In the genomic region with DNA sequence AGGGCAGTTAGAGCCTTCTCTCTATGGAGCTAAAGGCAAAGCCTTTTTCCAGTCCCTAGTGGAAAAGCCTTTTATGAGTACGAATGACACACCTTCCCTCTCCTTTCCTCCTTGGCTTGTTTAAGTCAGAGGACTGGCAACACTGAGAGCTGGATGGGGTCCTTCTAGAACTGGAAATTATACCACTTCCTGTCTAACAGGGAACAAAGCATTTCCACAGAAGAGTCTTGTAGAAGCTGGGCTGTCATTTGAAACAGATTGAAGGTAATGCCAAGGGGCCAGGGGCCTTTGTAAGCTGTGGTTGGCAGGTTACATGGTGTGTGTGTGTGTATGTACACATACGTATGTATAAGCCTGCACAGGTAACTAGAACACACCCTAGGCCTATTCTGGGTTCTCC, we compare ENCODE assay signal across 22 mouse cellular contexts. TPM values are rescaled to one million over a fixed set of nuclear protein-coding genes. Genes with fewer than 3 reads are reported as not detected.
A peak's percentile ranks its signal among the peaks of the same experiment; 100 is the strongest.
DNase-seq lines count a peak whose midpoint lies in the region; ATAC-seq lines count a peak whose summit lies in the region.
"Had no signal": no experiment of that assay in that cellular context is flagged by ENCODE, and none has a peak within 500 bp of the region (broad histone marks: within the 10 kb centered on the region; RNA-seq: fewer than 3 reads in every experiment).

No protein-coding gene starts in this region.

- peak; percentile 9 for DNase-seq in forebrain, embryonic 10.5 days (ENCODE audit: extremely low spot score, low spot score)
- DNase-seq in lung, postnatal 25 days (ENCODE audit: low spot score) = peak; percentile 11
- no peak for DNase-seq in lung, adult 18-20 months
- no peak for DNase-seq in cerebellum, postnatal 36 days
- DNase-seq: adrenal gland, postnatal 10 days; adrenal gland, postnatal 36 days; cerebellum, adult 18-20 months; cerebellum, adult 9-10 months; cerebellum, postnatal 14 days; gastrocnemius, postnatal 14 days had no signal

- no peaks in the 10 kb centered on the region for H3K27me3 ChIP-seq in forebrain, embryonic 10.5 days (ENCODE audit: poor library complexity, severe bottlenecking)
- no peaks in the 10 kb centered on the region for H3K27me3 ChIP-seq in forebrain, embryonic 13.5 days
- H3K27me3 ChIP-seq in hindbrain, embryonic 13.5 days = no peaks in the 10 kb centered on the region
- H3K27me3 ChIP-seq: embryonic facial prominence, embryonic 12.5 days; embryonic facial prominence, embryonic 15.5 days; forebrain, embryonic 12.5 days had no signal

- no peaks in the 10 kb centered on the region for H3K9me3 ChIP-seq in forebrain, embryonic 10.5 days
- H3K9me3 ChIP-seq in forebrain, embryonic 13.5 days (replicated peaks) = no peaks in the 10 kb centered on the region
- no peaks in the 10 kb centered on the region for H3K9me3 ChIP-seq in hindbrain, embryonic 13.5 days
- H3K9me3 ChIP-seq: embryonic facial prominence, embryonic 12.5 days; embryonic facial prominence, embryonic 15.5 days; forebrain, embryonic 12.5 days; hindbrain, embryonic 10.5 days had no signal

- H3K27ac ChIP-seq in forebrain, embryonic 10.5 days = no peak overlapping the region
- no peak overlapping the region for H3K27ac ChIP-seq in forebrain, embryonic 13.5 days
- no peak overlapping the region for H3K27ac ChIP-seq in hindbrain, embryonic 13.5 days
- H3K27ac ChIP-seq: embryonic facial prominence, embryonic 12.5 days; embryonic facial prominence, embryonic 15.5 days; forebrain, embryonic 12.5 days; hindbrain, embryonic 10.5 days; hindbrain, embryonic 14.5 days; hindbrain, postnatal 0 days had no signal

- 90% methylated on average over 2 of the region's 2 CpGs for WGBS in forebrain, embryonic 10.5 days
- 87% methylated on average over 2 of the region's 2 CpGs for WGBS in forebrain, embryonic 13.5 days
- WGBS in hindbrain, embryonic 13.5 days = 87% methylated on average over 2 of the region's 2 CpGs

- no peaks in the 10 kb centered on the region for H3K36me3 ChIP-seq in forebrain, embryonic 10.5 days (replicated peaks)
- no peaks in the 10 kb centered on the region for H3K36me3 ChIP-seq in forebrain, embryonic 13.5 days (ENCODE audit: poor library complexity, severe bottlenecking)
- no peaks in the 10 kb centered on the region for H3K36me3 ChIP-seq in hindbrain, embryonic 13.5 days
- H3K36me3 ChIP-seq: embryonic facial prominence, embryonic 12.5 days; embryonic facial prominence, embryonic 15.5 days; forebrain, embryonic 12.5 days; hindbrain, embryonic 10.5 days had no signal

- H3K4me1 ChIP-seq in forebrain, embryonic 10.5 days = no peaks in the 10 kb centered on the region
- H3K4me1 ChIP-seq in forebrain, embryonic 13.5 days = no peaks in the 10 kb centered on the region
- no peaks in the 10 kb centered on the region for H3K4me1 ChIP-seq in hindbrain, embryonic 13.5 days (replicated peaks)
- H3K4me1 ChIP-seq: embryonic facial prominence, embryonic 12.5 days; embryonic facial prominence, embryonic 15.5 days; forebrain, embryonic 12.5 days; hindbrain, embryonic 10.5 days had no signal

- H3K4me3 ChIP-seq in forebrain, embryonic 10.5 days = no peak overlapping the region
- H3K4me3 ChIP-seq in forebrain, embryonic 13.5 days = no peak overlapping the region
- no peak overlapping the region for H3K4me3 ChIP-seq in hindbrain, embryonic 13.5 days
- H3K4me3 ChIP-seq: embryonic facial prominence, embryonic 12.5 days; embryonic facial prominence, embryonic 15.5 days; forebrain, embryonic 12.5 days; hindbrain, embryonic 10.5 days had no signal

- H3K4me2 ChIP-seq in forebrain, embryonic 13.5 days = no peak overlapping the region
- H3K4me2 ChIP-seq in hindbrain, embryonic 13.5 days = no peak overlapping the region
- H3K4me2 ChIP-seq: embryonic facial prominence, embryonic 12.5 days; embryonic facial prominence, embryonic 15.5 days; forebrain, embryonic 12.5 days; heart, embryonic 11.5 days; hindbrain, embryonic 14.5 days had no signal

- no peak overlapping the region for H3K9ac ChIP-seq in forebrain, embryonic 13.5 days
- H3K9ac ChIP-seq in hindbrain, embryonic 13.5 days = no peak overlapping the region
- H3K9ac ChIP-seq: embryonic facial prominence, embryonic 12.5 days; embryonic facial prominence, embryonic 15.5 days; forebrain, embryonic 12.5 days; hindbrain, embryonic 14.5 days had no signal

- no peak for ATAC-seq in forebrain, embryonic 13.5 days
- ATAC-seq in hematopoietic stem cell, adult 5-6 weeks (replicated peaks in 1 of 2; ENCODE audit: insufficient read depth in 1 of 2, low FRiP score in 2 of 2, low TSS enrichment in 1 of 2, low read depth in 1 of 2, poor library complexity in 2 of 2, severe bottlenecking in 2 of 2) = peak; percentile 32 to 36; a peak in 2 of 4 replicates
- no peak for ATAC-seq in hindbrain, embryonic 13.5 days (ENCODE audit: low FRiP score)
- ATAC-seq: forebrain, embryonic 16.5 days; hindbrain, postnatal 0 days; inflammation-experienced regulatory T-cells, adult 6 months had no signal

RNA-seq across cellular contexts. Expression of a gene that starts 51.9 kb away (rescaled TPM):
- polyA plus RNA-seq in forebrain, embryonic 10.5 days (2016; fragmentation: Nextera tagmentation; extraction: Ambion mirVana) = 2.8 and 3.3 TPM in 2 replicates
- 2.3 and 5.6 TPM in 2 replicates for polyA plus RNA-seq in forebrain, embryonic 13.5 days (2015; fragmentation: Nextera tagmentation; extraction: Ambion mirVana)
- 33.5 and 50.2 TPM in 2 replicates for total RNA-seq in hematopoietic stem cell, adult 5-6 weeks (2017)
- 2.7 and 3.6 TPM in 2 replicates for polyA plus RNA-seq in hindbrain, embryonic 13.5 days (2015; fragmentation: Nextera tagmentation; extraction: Ambion mirVana)

Comparison
In these comparisons a context has a peak if more than half of its experiments do, and no peak if none do; other contexts are left out.
1. DNase-seq: peak in forebrain, embryonic 10.5 days (single experiment) and lung, postnatal 25 days (single experiment); none in lung, adult 18-20 months (0 of 2) and cerebellum, postnatal 36 days (0 of 2).
2. ATAC-seq: peak in hematopoietic stem cell, adult 5-6 weeks (2 of 2); none in forebrain, embryonic 13.5 days (single experiment) and hindbrain, embryonic 13.5 days (single experiment).